Mouse (Mus musculus) liver, embryonic 14.5 days (tissue): ENCODE measurements around the gene Acsbg2.

Source experiments
- CTCF ChIP-seq: IDR thresholded peaks from 2 replicates; pipeline ENCODE4 v1.5.1; 2016; ENCODE audit warnings: antibody characterized with exemption, low read depth, control low read depth
- EP300 ChIP-seq: IDR thresholded peaks from 2 replicates; pipeline ENCODE4 v1.6.1; 2016; ENCODE audit warnings: antibody characterized with exemption, low read depth

DNA sequence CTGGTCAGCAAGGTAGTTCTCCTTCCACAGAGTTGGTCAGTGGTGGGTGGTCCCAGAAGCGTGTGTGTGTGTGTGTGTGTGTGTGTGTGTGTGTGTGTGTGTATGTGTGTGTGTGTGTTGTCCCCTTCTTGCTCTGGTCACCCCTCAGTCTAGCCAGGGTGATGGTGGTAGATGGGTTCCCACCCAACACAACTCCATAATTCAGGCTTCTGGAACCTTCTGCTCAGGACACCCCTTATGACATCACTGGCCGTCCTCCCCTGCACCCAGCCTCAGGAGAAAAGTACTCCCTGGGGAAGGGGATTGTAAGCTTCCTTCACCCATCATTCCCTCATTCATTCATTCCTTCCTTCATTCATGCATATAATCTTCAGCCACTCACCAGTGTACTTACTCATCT lies at the start of gene Acsbg2:
- no peak for TF ChIP-seq CTCF
- no peak for TF ChIP-seq EP300
